Mouse (Mus musculus): ENCODE measurements around the gene Gucy2d. TPM values are rescaled to one million over a fixed set of nuclear protein-coding genes. Genes with fewer than 3 reads are reported as not detected.

Gene Gucy2d
- polyA plus RNA-seq, 1 experiment from 2014 or later: not detected

GRCm38 (mm10) chr7:98418031-98418805 is 22.0 kb upstream of the Gucy2d start:
- Histone ChIP-seq H3K36me3 (no peaks in the 10 kb centered on the region), H3K27me3 (no peaks in the 10 kb centered on the region), H3K4me2 (no peak overlapping the region), H3K4me1 (peaks cover 22% of the 10 kb centered on the region), H3K9me3 (no peaks in the 10 kb centered on the region), H3K27ac (no peak overlapping the region), H3K9ac (no peak overlapping the region), H3K4me3 (no peak overlapping the region)
- ATAC-seq (ENCODE audit: insufficient number of reproducible peaks, insufficient read depth, low FRiP score, low TSS enrichment, low read depth): no peak
- WGBS: 73% methylated on average over 17 of the region's 17 CpGs

GRCm38 (mm10) chr7:98419366-98419765 is 20.9 kb upstream of the Gucy2d start:
- no peak overlapping the region for H3K9ac ChIP-seq
- H3K9me3 ChIP-seq: no peaks in the 10 kb centered on the region
- H3K27me3 ChIP-seq: no peaks in the 10 kb centered on the region
- 34% methylated on average over 5 of the region's 5 CpGs for WGBS
- H3K4me3 ChIP-seq: no peak overlapping the region
- H3K4me1 ChIP-seq: peaks cover 31% of the 10 kb centered on the region
- H3K4me2 ChIP-seq: no peak overlapping the region
- no peaks in the 10 kb centered on the region for H3K36me3 ChIP-seq
- H3K27ac ChIP-seq: no peak overlapping the region
- ATAC-seq (ENCODE audit: insufficient number of reproducible peaks, insufficient read depth, low FRiP score, low TSS enrichment, low read depth): no peak

GRCm38 (mm10) chr7:98423546-98423945 is 16.7 kb upstream of the Gucy2d start:
- H3K9ac ChIP-seq: no peak overlapping the region
- WGBS: 60% methylated on average over 11 of the region's 11 CpGs
- H3K27me3 ChIP-seq: no peaks in the 10 kb centered on the region
- no peak overlapping the region for H3K4me2 ChIP-seq
- no peak overlapping the region for H3K4me3 ChIP-seq
- H3K27ac ChIP-seq: peak overlapping the region; percentile 48; the same call in 1 of the 2 replicates
- no peaks in the 10 kb centered on the region for H3K9me3 ChIP-seq
- H3K4me1 ChIP-seq: peaks cover 23% of the 10 kb centered on the region; the same call in 1 of the 2 replicates
- H3K36me3 ChIP-seq: no peaks in the 10 kb centered on the region
- ATAC-seq (ENCODE audit: insufficient number of reproducible peaks, insufficient read depth, low FRiP score, low TSS enrichment, low read depth): no peak

GRCm38 (mm10) chr7:98424396-98424795 is 15.8 kb upstream of the Gucy2d start:
- no peak overlapping the region for H3K4me3 ChIP-seq
- H3K4me1 ChIP-seq: peaks cover 22% of the 10 kb centered on the region; the same call in 1 of the 2 replicates
- H3K27ac ChIP-seq: no peak overlapping the region
- H3K9me3 ChIP-seq: no peaks in the 10 kb centered on the region
- no peaks in the 10 kb centered on the region for H3K36me3 ChIP-seq
- WGBS: 44% methylated on average over 6 of the region's 6 CpGs
- ATAC-seq (ENCODE audit: insufficient number of reproducible peaks, insufficient read depth, low FRiP score, low TSS enrichment, low read depth): no peak
- H3K27me3 ChIP-seq: no peaks in the 10 kb centered on the region
- no peak overlapping the region for H3K9ac ChIP-seq
- H3K4me2 ChIP-seq: no peak overlapping the region

GRCm38 (mm10) chr7:98425551-98425950 is 14.7 kb upstream of the Gucy2d start:
- Histone ChIP-seq H3K27me3 (no peaks in the 10 kb centered on the region), H3K36me3 (no peaks in the 10 kb centered on the region), H3K4me1 (peaks cover 17% of the 10 kb centered on the region; the same call in 1 of the 2 replicates), H3K9ac (no peak overlapping the region), H3K27ac (no peak overlapping the region), H3K4me2 (no peak overlapping the region), H3K4me3 (no peak overlapping the region), H3K9me3 (no peaks in the 10 kb centered on the region)
- ATAC-seq (ENCODE audit: insufficient number of reproducible peaks, insufficient read depth, low FRiP score, low TSS enrichment, low read depth): no peak
- 90% methylated on average over 3 of the region's 3 CpGs for WGBS

- WGBS: 81% methylated on average over 5 of the region's 5 CpGs
- no peak overlapping the region for H3K9ac ChIP-seq
- no peaks in the 10 kb centered on the region for H3K36me3 ChIP-seq
- H3K27me3 ChIP-seq: no peaks in the 10 kb centered on the region
- H3K4me1 ChIP-seq: peaks cover 17% of the 10 kb centered on the region; the same call in 1 of the 2 replicates
- H3K9me3 ChIP-seq: no peaks in the 10 kb centered on the region
- ATAC-seq (ENCODE audit: insufficient number of reproducible peaks, insufficient read depth, low FRiP score, low TSS enrichment, low read depth): no peak
- H3K4me2 ChIP-seq: no peak overlapping the region
- H3K27ac ChIP-seq: no peak overlapping the region
- H3K4me3 ChIP-seq: no peak overlapping the region
Observed at GRCm38 (mm10) chr7:98426641-98427040, 13.6 kb upstream of the Gucy2d start.

GRCm38 (mm10) chr7:98427115-98427835 is 12.9 kb upstream of the Gucy2d start:
- Histone ChIP-seq H3K9ac (no peak overlapping the region), H3K36me3 (no peaks in the 10 kb centered on the region), H3K27me3 (no peaks in the 10 kb centered on the region), H3K27ac (no peak overlapping the region), H3K4me1 (peaks cover 17% of the 10 kb centered on the region; the same call in 1 of the 2 replicates), H3K9me3 (no peaks in the 10 kb centered on the region), H3K4me2 (no peak overlapping the region), H3K4me3 (no peak overlapping the region)
- no peak for ATAC-seq (ENCODE audit: insufficient number of reproducible peaks, insufficient read depth, low FRiP score, low TSS enrichment, low read depth)
- 81% methylated on average over 11 of the region's 11 CpGs for WGBS

- no peak overlapping the region for H3K9ac ChIP-seq
- ATAC-seq (ENCODE audit: insufficient number of reproducible peaks, insufficient read depth, low FRiP score, low TSS enrichment, low read depth): no peak
- H3K36me3 ChIP-seq: no peaks in the 10 kb centered on the region
- H3K4me2 ChIP-seq: no peak overlapping the region
- no peak overlapping the region for H3K4me3 ChIP-seq
- 0 out of 2 replicates have a peak, but pooled peaks cover 8% of the 10 kb centered on the region for H3K4me1 ChIP-seq
- H3K27me3 ChIP-seq: no peaks in the 10 kb centered on the region
- WGBS: 94% methylated on average over 3 of the region's 3 CpGs
- no peak overlapping the region for H3K27ac ChIP-seq
- no peaks in the 10 kb centered on the region for H3K9me3 ChIP-seq
Observed at GRCm38 (mm10) chr7:98429579-98429978, 10.6 kb upstream of the Gucy2d start.

GRCm38 (mm10) chr7:98430785-98431184 is 9.4 kb upstream of the Gucy2d start:
- no peak overlapping the region for H3K27ac ChIP-seq
- H3K4me3 ChIP-seq: no peak overlapping the region
- H3K9ac ChIP-seq: no peak overlapping the region
- no peak overlapping the region for H3K4me2 ChIP-seq
- ATAC-seq (ENCODE audit: insufficient number of reproducible peaks, insufficient read depth, low FRiP score, low TSS enrichment, low read depth): no peak
- H3K4me1 ChIP-seq: 0 out of 2 replicates have a peak, but pooled peaks cover 8% of the 10 kb centered on the region
- H3K27me3 ChIP-seq: no peaks in the 10 kb centered on the region
- H3K9me3 ChIP-seq: no peaks in the 10 kb centered on the region
- 25% methylated on average over 3 of the region's 3 CpGs for WGBS
- no peaks in the 10 kb centered on the region for H3K36me3 ChIP-seq

- Histone ChIP-seq H3K4me2 (no peak overlapping the region), H3K36me3 (no peaks in the 10 kb centered on the region), H3K9ac (no peak overlapping the region), H3K4me1 (no peaks in the 10 kb centered on the region), H3K27me3 (peaks cover 3% of the 10 kb centered on the region; the same call in 1 of the 2 replicates), H3K27ac (no peak overlapping the region), H3K9me3 (no peaks in the 10 kb centered on the region), H3K4me3 (no peak overlapping the region)
- WGBS: 36% methylated on average over 9 of the region's 9 CpGs
- no peak for ATAC-seq (ENCODE audit: insufficient number of reproducible peaks, insufficient read depth, low FRiP score, low TSS enrichment, low read depth)
Observed at GRCm38 (mm10) chr7:98437629-98438028, 2.6 kb upstream of the Gucy2d start.

GRCm38 (mm10) chr7:98446873-98447272 is 6.7 kb downstream of the Gucy2d start:
- ATAC-seq (ENCODE audit: insufficient number of reproducible peaks, insufficient read depth, low FRiP score, low TSS enrichment, low read depth): no peak
- Histone ChIP-seq H3K4me3 (no peak overlapping the region), H3K36me3 (no peaks in the 10 kb centered on the region), H3K9me3 (no peaks in the 10 kb centered on the region), H3K4me1 (no peaks in the 10 kb centered on the region), H3K27me3 (no peaks in the 10 kb centered on the region), H3K27ac (no peak overlapping the region), H3K4me2 (no peak overlapping the region), H3K9ac (no peak overlapping the region)
- WGBS: 75% methylated on average over 3 of the region's 3 CpGs

Data from embryonic facial prominence, embryonic 13.5 days (tissue).